ENCODE assay signal across 9 mouse cellular contexts in genomic region chr11:33336552-33337121, GRCm38 (mm10).
DNase-seq lines count a peak whose midpoint lies in the region; ATAC-seq lines count a peak whose summit lies in the region.
"Had no signal": no experiment of that assay in that cellular context is flagged by ENCODE, and none has a peak within 500 bp of the region (broad histone marks: within the 10 kb centered on the region; RNA-seq: fewer than 3 reads in every experiment).

No protein-coding gene starts in this region.

- H3K27me3 ChIP-seq in hindbrain, embryonic 10.5 days (ENCODE audit: insufficient read depth, poor library complexity, severe bottlenecking) = no peaks in the 10 kb centered on the region
- H3K27me3 ChIP-seq in hindbrain, embryonic 12.5 days = no peaks in the 10 kb centered on the region
- H3K27me3 ChIP-seq: liver, embryonic 13.5 days had no signal

- H3K4me3 ChIP-seq in hindbrain, embryonic 10.5 days = no peak overlapping the region
- H3K4me3 ChIP-seq in hindbrain, embryonic 12.5 days = no peak overlapping the region
- H3K4me3 ChIP-seq: liver, embryonic 13.5 days had no signal

- whole genome bisulfite sequencing in hindbrain, embryonic 10.5 days = 31% methylated on average over 7 of the region's 7 CpGs
- 35% methylated on average over 7 of the region's 7 CpGs for WGBS in hindbrain, embryonic 12.5 days

- H3K4me1 ChIP-seq in hindbrain, embryonic 10.5 days (replicated peaks) = 0 out of 2 replicates have a peak, but pooled peaks cover 9% of the 10 kb centered on the region
- peaks cover 3% of the 10 kb centered on the region; the same call in 1 of the 2 replicates for H3K4me1 ChIP-seq in hindbrain, embryonic 12.5 days
- H3K4me1 ChIP-seq: liver, embryonic 13.5 days had no signal

- intact Hi-C loops in heart, postnatal 14 days (cut with DNase I) = no loop called here
- intact Hi-C loops in left cerebral cortex, postnatal 14 days (cut with DNase I) = no loop called here

- no peaks in the 10 kb centered on the region for H3K36me3 ChIP-seq in hindbrain, embryonic 10.5 days
- H3K36me3 ChIP-seq in hindbrain, embryonic 12.5 days = no peaks in the 10 kb centered on the region
- H3K36me3 ChIP-seq: liver, embryonic 13.5 days had no signal

- no peak overlapping the region for H3K4me2 ChIP-seq in hindbrain, embryonic 12.5 days (replicated peaks)
- H3K4me2 ChIP-seq: liver, embryonic 13.5 days had no signal

- H3K9ac ChIP-seq in hindbrain, embryonic 12.5 days = no peak overlapping the region
- H3K9ac ChIP-seq: liver, embryonic 13.5 days had no signal

- no peak for ATAC-seq in hindbrain, embryonic 12.5 days (ENCODE audit: low FRiP score)

- DNase-seq in hindbrain, embryonic 10.5 days (ENCODE audit: low spot score) = peak; percentile 29
- DNase-seq in Muller cell, postnatal 12 days (ENCODE audit: inconsistent ontology term) = peak; percentile 88
- peak; percentile 86 to 88 for DNase-seq in cerebellum, postnatal 36 days
- DNase-seq in heart, postnatal 14 days = peak; percentile 23 to 40
- peak; percentile 20 to 44 for DNase-seq in left cerebral cortex, postnatal 14 days (ENCODE audit: low spot score in 2 of 2)
- peak; percentile 67 for DNase-seq in retina, postnatal 1 day
- DNase-seq in urinary bladder, postnatal 25 days (ENCODE audit: low spot score) = no peak
- DNase-seq: liver, embryonic 13.5 days had no signal

- H3K27ac ChIP-seq in hindbrain, embryonic 10.5 days = no peak overlapping the region
- no peak overlapping the region for H3K27ac ChIP-seq in hindbrain, embryonic 12.5 days
- H3K27ac ChIP-seq: liver, embryonic 13.5 days had no signal

- no peaks in the 10 kb centered on the region for H3K9me3 ChIP-seq in hindbrain, embryonic 10.5 days
- H3K9me3 ChIP-seq in hindbrain, embryonic 12.5 days (replicated peaks) = no peaks in the 10 kb centered on the region
- H3K9me3 ChIP-seq: liver, embryonic 13.5 days had no signal
